Mouse (Mus musculus) lung, postnatal 0 days (tissue): ENCODE measurements around the gene Clta.

Experiments
- CTCF ChIP-seq: IDR thresholded peaks from 2 replicates; pipeline ENCODE4 v1.5.1; 2016; ENCODE audit warnings: antibody characterized with exemption, mild to moderate bottlenecking
- EP300 ChIP-seq: IDR thresholded peaks from 2 replicates; pipeline ENCODE4 v1.6.1; 2016; ENCODE audit warnings: antibody characterized with exemption, mild to moderate bottlenecking, control low read depth

DNA sequence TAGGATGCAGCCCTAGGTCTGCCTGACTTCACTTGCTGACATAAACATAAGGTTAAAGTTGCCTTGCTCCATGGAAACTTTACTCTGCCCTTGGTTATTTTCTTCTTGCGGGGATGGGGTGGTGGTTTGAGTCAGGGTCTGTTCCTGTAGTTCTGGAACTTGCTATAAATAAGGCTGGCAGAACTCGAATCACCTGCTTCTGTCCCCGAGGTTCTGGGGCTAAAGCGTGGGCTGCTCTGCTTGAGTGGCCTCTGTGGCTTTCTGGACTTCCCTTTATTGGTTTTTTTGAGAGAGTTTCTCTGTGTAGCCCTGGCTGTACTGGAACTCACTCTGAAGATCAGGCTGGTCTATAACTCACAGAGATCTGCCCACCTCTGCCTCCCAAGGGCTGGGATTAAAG lies 11.8 kb downstream of the Clta start:
- TF ChIP-seq CTCF: no peak
- TF ChIP-seq EP300: no peak
